ENCODE assay signal across 8 mouse cellular contexts in genomic region chr1:42696371-42697031, GRCm38 (mm10). TPM values are rescaled to one million over a fixed set of nuclear protein-coding genes. Genes with fewer than 3 reads are reported as not detected.
DNase-seq lines count a peak whose midpoint lies in the region; ATAC-seq and TF ChIP-seq lines count a peak whose summit lies in the region.

No protein-coding gene starts in this region.

- no peak for TF ChIP-seq CTCF in layer of hippocampus, adult 2 months (conservative IDR thresholded peaks at IDR 0.05)
- TF ChIP-seq CTCF in kidney, postnatal 0 days (IDR thresholded peaks at IDR 0.05; ENCODE audit: low read depth), result no peak

- H3K4me2 ChIP-seq in forebrain, embryonic 12.5 days, result peak overlapping the region; percentile 94
- H3K4me2 ChIP-seq in kidney, postnatal 0 days (ENCODE audit: low read length), result peak overlapping the region; percentile 48
- peak overlapping the region; percentile 86 for H3K4me2 ChIP-seq in neural tube, embryonic 13.5 days

- H3K27ac ChIP-seq in layer of hippocampus, adult 2 months, result peak overlapping the region; percentile 93
- peak overlapping the region; percentile 100 for H3K27ac ChIP-seq in forebrain, embryonic 12.5 days
- peak overlapping the region; percentile 86 for H3K27ac ChIP-seq in kidney, postnatal 0 days
- peak overlapping the region; percentile 97 for H3K27ac ChIP-seq in neural tube, embryonic 13.5 days (replicated peaks)

- peaks cover 2% of the 10 kb centered on the region; the same call in 1 of the 2 replicates for H3K4me1 ChIP-seq in forebrain, embryonic 12.5 days
- H3K4me1 ChIP-seq in kidney, postnatal 0 days (replicated peaks; ENCODE audit: insufficient read depth, low read length), result peaks cover 3% of the 10 kb centered on the region; the same call in 1 of the 2 replicates
- peaks cover 33% of the 10 kb centered on the region; the same call in 1 of the 2 replicates for H3K4me1 ChIP-seq in neural tube, embryonic 13.5 days (replicated peaks)

- no peak for DNase-seq in layer of hippocampus, adult 2 months (ENCODE audit: low spot score in 2 of 2)
- DNase-seq in layer of hippocampus, adult 11-12 months (ENCODE audit: low spot score), result no peak
- peak; percentile 57 for DNase-seq in ZHBTc4 (ENCODE audit: low read depth, low spot score)
- DNase-seq in kidney, postnatal 0 days (ENCODE audit: low spot score), result no peak
- DNase-seq in urinary bladder, postnatal 14 days (ENCODE audit: low spot score), result no peak
- no peak for DNase-seq in urinary bladder, postnatal 36 days (ENCODE audit: low spot score in 2 of 2)

- H3K9me3 ChIP-seq in forebrain, embryonic 12.5 days, result no peaks in the 10 kb centered on the region
- H3K9me3 ChIP-seq in kidney, postnatal 0 days (replicated peaks; ENCODE audit: low read length), result no peaks in the 10 kb centered on the region
- H3K9me3 ChIP-seq in neural tube, embryonic 13.5 days, result no peaks in the 10 kb centered on the region

- peaks cover 24% of the 10 kb centered on the region for H3K36me3 ChIP-seq in forebrain, embryonic 12.5 days (replicated peaks)
- no peaks in the 10 kb centered on the region for H3K36me3 ChIP-seq in kidney, postnatal 0 days (ENCODE audit: insufficient read depth, low read length)
- 0 out of 2 replicates have a peak, but pooled peaks cover 8% of the 10 kb centered on the region for H3K36me3 ChIP-seq in neural tube, embryonic 13.5 days

- ATAC-seq in forebrain, embryonic 12.5 days (ENCODE audit: low FRiP score), result no peak
- ATAC-seq in kidney, postnatal 0 days (replicated peaks; ENCODE audit: low FRiP score, low read depth), result peak; percentile 14; the same call in 1 of the 2 replicates
- no peak for ATAC-seq in neural tube, embryonic 13.5 days (ENCODE audit: low read depth)

- no peaks in the 10 kb centered on the region; the same call in 1 of the 2 replicates for H3K27me3 ChIP-seq in forebrain, embryonic 12.5 days
- peaks cover 40% of the 10 kb centered on the region for H3K27me3 ChIP-seq in kidney, postnatal 0 days (ENCODE audit: insufficient read depth, low read length)
- no peaks in the 10 kb centered on the region; the same call in 1 of the 2 replicates for H3K27me3 ChIP-seq in neural tube, embryonic 13.5 days

- WGBS in forebrain, embryonic 12.5 days, result under 1% methylated on average over 39 of the region's 62 CpGs
- under 1% methylated on average over 31 of the region's 62 CpGs for WGBS in kidney, postnatal 0 days
- WGBS in neural tube, embryonic 13.5 days, result 0% methylated on average over 48 of the region's 62 CpGs

- peak overlapping the region; percentile 62 for H3K4me3 ChIP-seq in layer of hippocampus, adult 2 months
- H3K4me3 ChIP-seq in forebrain, embryonic 12.5 days (replicated peaks), result peak overlapping the region; percentile 99
- H3K4me3 ChIP-seq in kidney, postnatal 0 days (replicated peaks; ENCODE audit: low read depth, low read length), result peak overlapping the region; percentile 48
- H3K4me3 ChIP-seq in neural tube, embryonic 13.5 days, result peak overlapping the region; percentile 90

- peak overlapping the region; percentile 100 for H3K9ac ChIP-seq in forebrain, embryonic 12.5 days
- H3K9ac ChIP-seq in kidney, postnatal 0 days (ENCODE audit: low read depth, low read length), result peak overlapping the region; percentile 63
- peak overlapping the region; percentile 99 for H3K9ac ChIP-seq in neural tube, embryonic 13.5 days

RNA-seq across cellular contexts. Expression of gene Pou3f3, which starts 0.9 kb away (rescaled TPM):
- total RNA-seq in layer of hippocampus, adult 2 months (2021), result 10 to 100 TPM; 60.7 to 66.4 TPM
- polyA plus RNA-seq in forebrain, embryonic 12.5 days (2016; fragmentation: Nextera tagmentation; extraction: Ambion mirVana), result 38.2 and 46.0 TPM in 2 replicates
- polyA plus RNA-seq in kidney, postnatal 0 days (2015; fragmentation: Nextera tagmentation; extraction: Ambion mirVana), result 12.4 and 13.2 TPM in 2 replicates
- polyA plus RNA-seq in neural tube, embryonic 13.5 days (2015; fragmentation: Nextera tagmentation; extraction: Ambion mirVana), result 10.5 and 12.2 TPM in 2 replicates

Comparison
In these comparisons a context has a peak if more than half of its experiments do, and no peak if none do; other contexts are left out.
1. H3K4me3 ChIP-seq: peak in every context shown above with its lines; median percentile 99 in forebrain, embryonic 12.5 days; 90 in neural tube, embryonic 13.5 days; 62 in layer of hippocampus, adult 2 months; 48 in kidney, postnatal 0 days.